Mouse (Mus musculus): ENCODE data around the gene Cldn18.
A peak's percentile ranks its signal among the peaks of the same experiment; 100 is the strongest.

The Cldn18 gene

GRCm38 (mm10) chr9:99717134-99717533 lies at the start of gene Cldn18:
Gene Cldn18 (minus strand): TSS chr9:99717267.
- no peak for DNase-seq (ENCODE audit: low read depth)

DNA sequence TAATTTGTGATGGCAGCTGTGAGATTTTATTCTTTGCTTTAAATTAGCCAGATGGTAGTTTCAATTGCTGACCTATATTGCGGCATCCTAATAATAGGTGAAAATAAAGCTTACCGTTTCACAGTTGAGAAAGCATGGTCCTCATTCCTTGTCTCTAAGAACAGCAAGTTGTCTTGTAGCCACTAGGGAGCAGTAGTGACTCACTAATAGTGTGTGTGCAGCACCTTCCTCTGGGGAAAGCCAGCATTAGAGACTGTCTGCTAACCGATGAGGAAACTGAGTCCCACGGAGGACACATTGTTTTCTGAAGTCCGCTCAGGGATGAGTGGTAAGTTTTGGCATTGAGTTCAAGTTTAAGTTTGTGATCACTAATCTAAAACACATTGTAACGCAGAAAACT lies 46.5 kb upstream of the Cldn18 start:
- no peak for DNase-seq (ENCODE audit: low read depth)

DNA sequence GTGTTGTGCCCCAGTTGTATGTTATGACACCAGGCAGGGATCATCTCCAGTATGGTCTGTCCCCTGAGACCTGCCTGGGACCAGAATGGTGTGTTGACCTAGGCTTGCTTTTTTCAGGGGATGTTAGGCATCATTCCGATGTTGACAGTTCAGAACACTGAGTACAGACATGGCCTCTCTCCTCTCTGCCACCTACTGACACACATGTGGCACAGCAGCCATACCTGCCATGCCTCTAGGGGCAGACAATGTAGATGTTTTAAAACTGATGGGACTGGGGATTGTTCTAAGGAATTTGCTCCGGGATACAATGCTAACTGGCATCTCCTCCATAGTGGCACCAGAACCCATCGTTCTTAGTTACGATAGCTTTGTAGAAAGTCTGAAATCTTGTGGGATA lies 33.2 kb upstream of the Cldn18 start:
- DNase-seq (ENCODE audit: low read depth): no peak

DNA sequence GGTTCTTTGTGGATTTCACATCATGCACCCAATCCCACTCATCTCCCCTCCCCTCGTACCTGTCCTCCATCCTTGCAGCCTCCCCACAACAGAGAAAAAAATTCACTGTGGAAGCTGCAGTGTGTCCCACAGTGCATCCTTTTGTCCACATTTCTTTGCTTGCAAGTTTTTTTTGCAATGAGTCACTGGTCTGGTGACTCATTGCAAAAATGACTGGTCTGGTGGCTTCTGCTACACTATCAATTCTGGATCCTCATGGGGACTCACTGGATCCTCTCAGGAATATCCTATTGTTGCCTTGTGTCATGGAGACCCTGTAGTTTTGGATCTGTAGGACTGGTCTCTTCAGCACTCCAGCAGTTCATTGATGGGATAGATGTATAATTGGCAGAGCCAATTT lies 31.2 kb upstream of the Cldn18 start:
- DNase-seq (ENCODE audit: low read depth): no peak

GRCm38 (mm10) chr9:99747731-99748130 lies 30.7 kb upstream of the Cldn18 start:
- no peak for DNase-seq (ENCODE audit: low read depth)

DNA sequence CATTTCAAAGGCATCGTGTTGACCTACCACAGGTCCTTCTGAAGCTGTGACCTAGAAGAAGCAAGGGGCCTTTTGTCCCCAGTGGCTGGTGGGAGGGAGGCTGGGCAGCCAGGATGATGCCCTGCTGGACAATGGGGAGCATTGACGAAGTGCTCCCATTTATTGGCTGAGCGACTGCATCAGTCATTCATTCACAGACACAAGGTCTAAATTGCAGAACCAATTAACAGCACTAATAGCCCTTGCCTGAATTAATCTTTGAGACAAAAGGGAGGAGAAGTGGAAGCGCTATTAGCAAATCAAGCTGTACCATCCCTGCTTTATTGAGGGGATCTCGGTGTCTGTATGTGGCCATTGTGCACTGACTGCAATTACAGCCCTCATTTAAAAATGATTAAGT lies 27.5 kb upstream of the Cldn18 start:
- DNase-seq (ENCODE audit: low read depth): no peak

DNA sequence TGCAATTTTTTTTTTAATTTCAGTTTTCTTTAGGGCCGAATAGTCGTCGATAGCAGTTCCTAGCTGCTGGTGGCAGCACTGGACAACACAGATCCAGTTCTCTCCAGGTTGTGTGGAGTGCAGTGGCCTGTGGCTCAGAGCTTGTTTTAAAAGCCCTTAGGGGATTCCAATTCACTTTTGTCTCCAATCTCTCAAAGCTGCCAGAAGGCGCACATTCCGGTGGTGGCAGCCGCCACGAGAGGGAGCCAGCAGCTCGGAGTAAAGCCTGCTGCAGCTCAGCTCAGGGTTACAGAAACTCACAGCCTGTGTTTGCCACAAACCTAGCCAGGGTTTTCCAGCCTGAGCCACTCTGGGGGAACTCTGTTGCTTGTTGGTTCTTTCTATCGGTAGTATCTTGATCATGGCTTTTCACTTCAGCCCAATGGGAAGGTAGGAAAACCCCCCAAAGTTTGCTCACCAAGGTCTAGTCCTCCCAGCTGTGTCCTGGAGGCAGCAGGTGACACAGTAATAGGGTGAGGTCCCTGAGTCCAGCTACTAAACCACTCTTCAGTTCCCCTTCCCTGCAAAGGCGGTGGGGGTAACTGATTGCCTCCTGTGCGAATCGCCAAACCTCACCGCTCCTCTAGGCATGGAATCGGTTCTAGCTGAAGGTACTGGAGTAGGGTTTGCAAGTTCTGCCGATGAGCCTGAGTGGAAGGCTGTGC lies 13.0 kb upstream of the Cldn18 start:
- DNase-seq (ENCODE audit: low read depth): peak; percentile 40

- DNase-seq (ENCODE audit: low read depth): no peak
These were observed 10.8 kb upstream of the Cldn18 start for GRCm38 (mm10) chr9:99727819-99728218.

- DNase-seq (ENCODE audit: low read depth): no peak
These were observed 8.2 kb upstream of the Cldn18 start for GRCm38 (mm10) chr9:99725278-99725677.

GRCm38 (mm10) chr9:99720011-99720410 lies 2.9 kb upstream of the Cldn18 start:
- DNase-seq (ENCODE audit: low read depth): peak; percentile 71

DNA sequence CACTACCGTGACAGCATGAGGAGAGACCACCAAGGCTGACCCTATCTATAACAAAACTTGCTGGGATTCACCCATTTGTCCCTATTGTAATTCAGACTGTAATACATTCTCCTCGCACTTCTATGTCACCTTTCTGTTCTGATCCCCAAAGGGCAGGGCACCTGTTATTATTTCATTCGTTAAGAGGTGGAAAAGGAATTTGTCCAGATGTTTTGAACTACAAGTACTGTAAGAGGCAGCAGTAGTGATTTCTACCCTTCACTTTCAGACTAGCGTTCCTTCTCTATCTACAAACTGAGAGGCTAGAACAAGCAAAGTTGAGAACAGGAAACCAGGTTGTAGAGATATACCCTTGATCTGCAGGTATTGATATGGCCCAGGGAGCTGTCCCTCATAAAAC lies 6.8 kb downstream of the Cldn18 start:
- no peak for DNase-seq (ENCODE audit: low read depth)

DNA sequence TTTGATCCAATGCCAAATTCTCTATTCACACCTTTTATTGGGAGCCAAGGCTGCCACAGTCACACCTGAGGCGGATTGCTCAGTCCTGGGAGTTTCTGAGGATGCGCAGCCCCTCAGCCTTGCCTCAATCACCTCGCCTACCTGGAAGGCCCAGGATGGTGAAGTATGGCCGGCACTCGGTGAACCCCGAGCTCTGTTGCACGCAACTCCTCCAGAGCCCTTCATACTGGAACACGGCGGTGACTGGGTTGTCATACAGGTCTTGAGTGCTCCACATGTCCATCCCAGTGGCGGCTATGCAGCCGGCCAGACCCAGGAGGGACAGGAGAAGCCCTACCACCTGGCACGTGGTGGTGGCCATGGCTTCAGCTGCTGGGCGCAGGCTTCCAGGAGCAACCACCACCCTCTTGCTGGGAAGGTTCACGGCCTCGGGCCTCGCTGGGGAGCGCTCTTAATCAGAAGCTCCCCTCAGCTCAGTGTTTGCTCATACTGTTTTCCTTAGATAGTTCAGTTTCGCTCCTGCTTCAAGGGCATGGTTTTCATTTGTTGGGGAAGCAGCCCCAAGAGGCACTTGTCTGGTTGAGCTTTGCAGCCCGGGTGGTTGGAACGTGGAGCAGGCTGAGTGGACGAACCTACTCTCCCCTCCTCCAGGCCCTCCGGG lies 7.3 kb downstream of the Cldn18 start:
- no peak for DNase-seq (ENCODE audit: low read depth)

DNA sequence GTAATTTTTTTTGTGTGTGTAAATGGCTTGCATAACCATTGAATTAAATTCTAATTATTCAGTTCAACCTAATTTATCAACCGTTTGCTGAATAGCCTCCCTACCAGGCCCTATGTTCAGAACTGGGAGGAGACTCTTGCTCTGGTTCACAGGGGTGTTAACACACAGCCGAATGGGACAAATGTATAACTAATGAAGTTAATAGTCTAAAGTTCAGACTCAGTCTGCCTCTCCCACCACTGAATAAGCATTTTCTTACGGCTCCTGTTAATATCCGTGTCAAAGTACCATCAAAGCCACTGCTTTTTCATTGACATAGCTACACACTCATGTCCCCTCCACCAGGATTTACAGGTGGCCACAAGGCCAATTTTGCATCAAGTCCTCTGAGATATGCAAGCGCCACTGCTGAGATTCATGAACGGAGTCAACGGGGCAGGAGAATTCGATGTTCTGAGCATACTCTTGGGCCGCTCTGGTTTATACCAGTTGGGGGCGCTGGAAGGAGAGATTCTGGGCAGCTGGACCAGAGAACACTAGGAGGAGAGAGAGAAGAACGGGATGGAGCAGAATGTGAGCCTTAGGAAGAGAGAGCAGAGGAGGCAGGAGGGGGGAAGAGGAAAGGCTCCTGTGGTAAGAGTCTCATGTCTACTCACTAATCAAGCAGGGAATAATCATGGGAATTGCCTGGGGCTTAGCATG lies 9.5 kb downstream of the Cldn18 start:
- no peak for DNase-seq (ENCODE audit: low read depth)

DNA sequence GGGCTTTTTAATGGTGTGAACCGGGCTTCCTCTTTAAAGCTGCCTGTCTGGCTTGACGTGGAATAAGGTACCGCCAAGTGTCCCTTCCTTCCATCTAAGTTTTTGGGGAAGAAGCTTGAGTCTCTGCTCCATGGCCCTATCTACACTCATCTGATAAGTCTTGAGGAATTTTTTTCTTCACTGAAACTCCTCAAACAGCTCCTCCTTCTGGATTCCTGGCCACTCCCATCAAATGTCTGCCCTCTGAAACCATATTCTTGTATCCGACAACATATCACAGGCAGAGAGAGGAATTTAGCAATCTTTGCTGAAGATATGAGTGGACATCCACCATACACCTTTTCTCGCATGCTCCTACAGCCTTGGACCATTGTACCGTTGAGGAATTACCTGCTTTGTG lies 10.8 kb downstream of the Cldn18 start:
- DNase-seq (ENCODE audit: low read depth): no peak

GRCm38 (mm10) chr9:99703711-99704110 lies 13.4 kb downstream of the Cldn18 start:
- DNase-seq (ENCODE audit: low read depth): no peak

DNA sequence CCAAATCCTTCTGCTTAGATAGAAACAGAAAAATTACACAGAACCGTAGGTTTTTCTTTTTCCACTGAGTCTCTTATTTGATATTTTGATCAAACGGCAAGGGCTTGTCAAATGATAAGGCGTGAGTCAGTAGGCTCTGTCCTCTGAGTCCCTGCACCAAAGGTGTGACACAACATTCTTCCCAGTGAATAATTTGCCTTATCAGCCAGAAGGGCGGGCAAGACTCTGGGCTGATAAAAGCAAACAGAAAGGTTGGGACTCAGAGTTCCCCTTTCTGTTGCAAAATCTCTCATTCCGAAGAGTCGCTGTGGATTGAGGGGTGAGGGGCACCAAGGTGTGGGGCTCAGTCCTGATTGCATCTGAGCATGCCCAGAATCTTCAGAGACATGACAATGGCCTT lies 14.9 kb downstream of the Cldn18 start:
- no peak for DNase-seq (ENCODE audit: low read depth)

DNA sequence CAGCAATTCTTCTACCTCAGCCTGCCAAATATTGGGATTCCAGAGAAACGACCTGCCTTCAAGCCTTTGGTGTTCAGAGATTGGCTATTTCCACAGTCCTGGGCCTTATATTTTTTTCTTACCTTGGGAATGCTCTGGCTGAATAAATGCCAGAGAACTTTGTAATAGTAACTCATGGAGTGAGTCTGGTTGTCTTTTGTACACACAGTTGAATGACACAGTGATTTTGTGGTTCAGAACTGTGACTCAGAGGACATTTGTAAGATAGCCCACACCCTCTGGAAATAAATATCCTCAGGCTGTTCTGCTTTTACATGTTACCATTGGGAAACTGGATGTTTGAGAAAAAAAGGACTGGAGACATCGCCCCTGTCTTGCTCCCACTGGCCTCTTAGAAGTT lies 15.9 kb downstream of the Cldn18 start:
- peak; percentile 46 for DNase-seq (ENCODE audit: low read depth)

GRCm38 (mm10) chr9:99699752-99700389 lies 17.2 kb downstream of the Cldn18 start:
- DNase-seq (ENCODE audit: low read depth): no peak

DNA sequence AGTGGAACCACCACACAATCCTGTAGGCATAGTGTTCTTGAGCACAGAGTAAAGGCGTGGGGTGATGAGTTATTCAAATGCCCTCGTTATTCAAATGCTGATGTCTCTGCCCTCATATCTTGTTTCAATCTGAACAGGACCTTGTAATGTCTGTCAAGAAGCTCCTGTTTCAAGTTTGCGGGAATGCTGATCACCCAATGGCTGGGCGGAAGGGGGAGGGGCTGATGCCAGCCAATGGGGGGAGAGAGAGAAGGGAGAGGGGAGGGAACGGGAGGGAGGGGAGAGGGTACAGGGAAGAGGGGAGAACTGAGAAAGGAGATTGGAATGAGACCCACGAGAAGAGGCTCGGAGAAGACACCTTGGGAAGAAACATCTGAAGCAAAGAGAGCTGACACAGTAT lies 22.1 kb downstream of the Cldn18 start:
- DNase-seq (ENCODE audit: low read depth): no peak

GRCm38 (mm10) chr9:99690386-99690785 lies 26.7 kb downstream of the Cldn18 start:
- DNase-seq (ENCODE audit: low read depth): no peak

- DNase-seq (ENCODE audit: low read depth): no peak
These were observed 27.3 kb downstream of the Cldn18 start for GRCm38 (mm10) chr9:99689796-99690195.

DNA sequence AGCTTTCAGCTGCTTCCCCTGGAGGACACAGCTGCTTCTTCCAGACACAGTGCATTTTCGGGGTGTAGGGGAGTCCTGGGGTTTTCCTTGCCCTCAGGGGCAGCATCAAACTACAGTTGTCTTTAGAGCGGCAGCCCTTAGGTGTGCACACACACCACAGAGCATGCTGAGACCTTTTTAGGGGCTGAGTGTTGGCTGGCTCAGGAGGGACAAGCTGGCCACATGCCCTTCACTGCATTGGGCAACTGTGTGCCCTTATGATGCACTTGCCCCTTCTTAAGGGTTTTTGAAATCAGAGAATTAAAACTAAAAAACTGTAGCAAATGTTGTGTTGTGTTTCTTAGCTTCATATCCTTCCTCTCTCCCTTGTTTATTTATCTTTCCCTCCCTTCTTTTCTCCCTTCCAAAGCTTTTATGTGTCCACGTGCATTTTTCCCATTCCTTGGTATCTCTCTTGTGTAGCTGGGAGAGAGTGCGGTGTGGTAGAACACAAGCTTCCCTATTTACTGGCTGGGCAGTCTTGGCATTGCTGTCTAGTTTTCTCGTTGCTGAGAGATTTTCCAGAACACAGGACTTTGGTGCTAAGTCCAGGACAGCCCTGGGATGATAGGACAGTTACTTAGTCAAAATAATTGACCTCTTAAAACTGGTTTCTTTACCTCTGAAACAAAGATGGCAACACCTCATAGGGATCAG lies 31.4 kb downstream of the Cldn18 start:
- DNase-seq (ENCODE audit: low read depth): no peak

All from fibroblast of lung, adult 2 months (primary cell).